ENCODE assay signal across 15 mouse cellular contexts in the genomic region with DNA sequence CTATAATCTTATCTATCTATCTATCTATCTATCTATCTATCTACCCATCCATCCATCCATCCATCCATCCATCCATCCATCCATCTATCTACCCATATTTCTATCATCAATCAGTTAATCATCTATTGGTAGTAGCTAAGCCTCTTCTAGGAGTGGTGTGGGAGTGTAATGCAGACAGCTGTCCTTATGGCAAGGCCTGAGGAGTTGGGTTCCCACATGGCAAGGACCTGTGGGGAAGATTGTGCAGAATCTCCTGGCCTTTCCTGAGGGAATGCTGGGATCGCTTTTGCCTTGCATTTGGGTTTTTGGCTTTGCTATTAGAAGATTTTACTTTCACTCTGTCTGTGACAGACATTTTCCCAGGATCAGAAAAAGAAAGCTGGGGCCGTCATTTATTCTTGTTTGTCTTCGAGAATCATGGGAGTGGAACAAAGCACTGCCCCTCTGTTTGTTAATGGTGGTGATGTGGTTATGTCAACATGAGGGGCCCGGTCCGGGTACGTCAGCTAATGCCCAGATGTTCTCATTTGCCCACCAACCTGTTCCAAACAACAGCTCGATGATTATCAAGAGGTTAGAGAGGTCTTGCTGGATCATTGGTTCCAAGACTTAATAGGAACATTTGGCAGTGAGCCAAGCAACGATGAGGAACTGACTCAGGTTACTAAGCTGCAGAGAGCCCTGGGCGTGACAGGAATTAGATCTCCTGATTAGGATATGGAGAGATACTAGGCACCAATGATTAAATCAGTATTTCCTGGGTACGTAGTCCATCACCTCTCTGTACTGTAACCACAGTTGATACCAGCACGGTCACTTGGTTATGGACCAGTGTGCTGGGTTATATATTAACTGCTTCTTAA.
DNase-seq lines count a peak whose midpoint lies in the region; ATAC-seq and TF ChIP-seq lines count a peak whose summit lies in the region.
"Had no signal": no experiment of that assay in that cellular context is flagged by ENCODE, and none has a peak within 500 bp of the region (broad histone marks: within the 10 kb centered on the region; RNA-seq: fewer than 3 reads in every experiment).

No protein-coding gene starts in this region.

- H3K27me3 ChIP-seq in intestine, embryonic 15.5 days (replicated peaks) = no peaks in the 10 kb centered on the region

- peak; percentile 16 for DNase-seq in urinary bladder, postnatal 25 days (ENCODE audit: low spot score)
- DNase-seq in urinary bladder, postnatal 4 days (ENCODE audit: low spot score in 2 of 2) = no peak
- peak; percentile 50 to 65 for DNase-seq in kidney, postnatal 36 days
- peak; percentile 13 to 14 for DNase-seq in urinary bladder, postnatal 36 days (ENCODE audit: low spot score in 2 of 2)
- DNase-seq in gastrocnemius, postnatal 4 days (ENCODE audit: low spot score in 2 of 2) = no peak
- no peak for DNase-seq in cerebellum, adult 8-10 months
- no peak for DNase-seq in layer of hippocampus, adult 2 months (ENCODE audit: low spot score in 2 of 2)
- DNase-seq: adrenal gland, adult 8-10 months; cerebellum, adult 18-20 months; heart, adult 2 months; right cerebral cortex, postnatal 14 days; thymus, postnatal 25 days had no signal

- no peaks in the 10 kb centered on the region for H3K36me3 ChIP-seq in intestine, embryonic 15.5 days

- WGBS in intestine, embryonic 15.5 days = 56% methylated on average over 11 of the region's 11 CpGs

- no peak for TF ChIP-seq CTCF in layer of hippocampus, adult 2 months (conservative IDR thresholded peaks at IDR 0.05)

- H3K4me1 ChIP-seq in intestine, embryonic 15.5 days (replicated peaks) = no peaks in the 10 kb centered on the region

- peak; percentile 98 for ATAC-seq in intestine, embryonic 15.5 days

- no peak overlapping the region for H3K4me2 ChIP-seq in intestine, embryonic 15.5 days (replicated peaks)

- no peak overlapping the region for H3K9ac ChIP-seq in intestine, embryonic 15.5 days

- H3K4me3 ChIP-seq in intestine, embryonic 15.5 days (replicated peaks) = no peak overlapping the region
- H3K4me3 ChIP-seq in layer of hippocampus, adult 2 months = no peak overlapping the region
- H3K4me3 ChIP-seq: heart, adult 2 months; left cerebral cortex, adult 2 months had no signal

- no peak overlapping the region for H3K27ac ChIP-seq in intestine, embryonic 15.5 days
- no peak overlapping the region for H3K27ac ChIP-seq in layer of hippocampus, adult 2 months
- H3K27ac ChIP-seq: heart, adult 2 months; left cerebral cortex, adult 2 months; macrophage had no signal

- H3K9me3 ChIP-seq in intestine, embryonic 15.5 days = no peaks in the 10 kb centered on the region

Comparison
In these comparisons a context has a peak if more than half of its experiments do, and no peak if none do; other contexts are left out.
1. DNase-seq: peak in urinary bladder, postnatal 25 days (single experiment), kidney, postnatal 36 days (2 of 2) and urinary bladder, postnatal 36 days (2 of 2); none in urinary bladder, postnatal 4 days (0 of 2), gastrocnemius, postnatal 4 days (0 of 2), cerebellum, adult 8-10 months (single experiment) and layer of hippocampus, adult 2 months (0 of 2).